Mouse (Mus musculus): ENCODE results near the gene Zfp131.

GRCm38 (mm10) chr13:119783581-119783980 lies 7.1 kb downstream of the Zfp131 start:
- no peak for TF ChIP-seq POLR2A (IDR thresholded peaks at IDR 0.05; ENCODE audit: extremely low read depth, insufficient read depth, low read length)
- no peak for TF ChIP-seq CTCF (IDR thresholded peaks at IDR 0.05; ENCODE audit: low read depth, low read length)

Measured in liver, adult 2 months (tissue).